Mouse (Mus musculus) spleen, adult 2 months (tissue): ENCODE results near the gene Adam21.

Experiments
- CTCF ChIP-seq: fragments of 200-500 bp; IDR thresholded peaks from 2 replicates; pipeline ENCODE4 v1.5.1; 2011; ENCODE audit warnings: mild to moderate bottlenecking, inconsistent platforms; ENCODE audit not compliant: insufficient read depth, insufficient read length, insufficient replicate concordance; ENCODE audit errors: extremely low read depth
- POLR2A ChIP-seq: fragments of 200-500 bp; IDR thresholded peaks from 2 replicates; pipeline ENCODE4 v1.6.1; 2011; ENCODE audit warnings: low read depth, low read length, inconsistent platforms

- TF ChIP-seq CTCF (no peak), POLR2A (no peak)
Observed at GRCm38 (mm10) chr12:81609445-81609844, 41.2 kb upstream of the Adam21 start.
